Mouse (Mus musculus): ENCODE data around the gene Col6a4.

The Col6a4 gene

GRCm38 (mm10) chr9:106071651-106072050 lies 24.9 kb downstream of the Col6a4 start:
- no peak for DNase-seq

GRCm38 (mm10) chr9:106053446-106053845 lies 43.1 kb downstream of the Col6a4 start:
- no peak for DNase-seq

- DNase-seq = no peak
Measured at GRCm38 (mm10) chr9:106043921-106044503, 52.6 kb downstream of the Col6a4 start.

- no peak for DNase-seq
Measured at GRCm38 (mm10) chr9:106039915-106040659, 56.5 kb downstream of the Col6a4 start.

- DNase-seq = no peak
Measured at GRCm38 (mm10) chr9:106039276-106039675, 57.3 kb downstream of the Col6a4 start.

GRCm38 (mm10) chr9:106038865-106039264 lies 57.7 kb downstream of the Col6a4 start:
- DNase-seq = peak; percentile 13 to 62

GRCm38 (mm10) chr9:106015666-106016065 lies 80.9 kb downstream of the Col6a4 start:
- no peak for DNase-seq

- DNase-seq = no peak
Measured at GRCm38 (mm10) chr9:106013139-106013538, 83.4 kb downstream of the Col6a4 start.

- DNase-seq = no peak
Measured at GRCm38 (mm10) chr9:105997955-105998354, 98.6 kb downstream of the Col6a4 start.

GRCm38 (mm10) chr9:105992425-105992824 lies 104.2 kb downstream of the Col6a4 start:
- no peak for DNase-seq

GRCm38 (mm10) chr9:105990099-105990498 lies 106.5 kb downstream of the Col6a4 start:
- DNase-seq = no peak

GRCm38 (mm10) chr9:105989468-105989867 lies 107.1 kb downstream of the Col6a4 start:
- DNase-seq = no peak

- peak in 1 of 2 experiments; percentile 9 for DNase-seq
Measured at GRCm38 (mm10) chr9:105988096-105988495, 108.5 kb downstream of the Col6a4 start.

- DNase-seq = no peak
Measured at GRCm38 (mm10) chr9:105984931-105985519, 111.6 kb downstream of the Col6a4 start.

GRCm38 (mm10) chr9:105978479-105978878 lies 118.1 kb downstream of the Col6a4 start:
- DNase-seq = no peak

- no peak for DNase-seq
Measured at GRCm38 (mm10) chr9:105976871-105977270, 119.7 kb downstream of the Col6a4 start.

- DNase-seq = no peak
Measured at GRCm38 (mm10) chr9:105976314-105976713, 120.3 kb downstream of the Col6a4 start.

- DNase-seq = no peak
Measured at GRCm38 (mm10) chr9:105973736-105974135, 122.8 kb downstream of the Col6a4 start.

- no peak for DNase-seq
Measured at GRCm38 (mm10) chr9:105972031-105972430, 124.6 kb downstream of the Col6a4 start.

- DNase-seq = no peak
Measured at GRCm38 (mm10) chr9:105971351-105971894, 125.2 kb downstream of the Col6a4 start.

- DNase-seq = no peak
Measured at GRCm38 (mm10) chr9:105970901-105971300, 125.7 kb downstream of the Col6a4 start.

GRCm38 (mm10) chr9:105967976-105968375 lies 128.6 kb downstream of the Col6a4 start:
- DNase-seq = no peak

- no peak for DNase-seq
Measured at GRCm38 (mm10) chr9:105960533-105960932, 136.1 kb downstream of the Col6a4 start, which contains the start of gene Col6a5. Gene Col6a5 (minus strand): TSS chr9:105960643.

- DNase-seq = no peak
Measured at GRCm38 (mm10) chr9:105959116-105959515, 137.5 kb downstream of the Col6a4 start.
